Mouse (Mus musculus) intestine, postnatal 0 days (tissue): ENCODE data around the gene Tmem33. TPM values are rescaled to one million over a fixed set of nuclear protein-coding genes. Genes with fewer than 3 reads are reported as not detected.
A peak's percentile ranks its signal among the peaks of the same experiment; 100 is the strongest.

ENCODE experiments used
- ATAC-seq: fragments of 200-750 bp; cut with Nextera tagmentation; 2 replicates; pipeline ENCODE4 v1.8.0; 2017; ENCODE audit warnings: mild to moderate bottlenecking, moderate TSS enrichment, moderate library complexity
- H3K27ac ChIP-seq: fragments of 300-500 bp; sonication (generic); 2 replicates; pipeline ENCODE4 v1.5.1; 2014; ENCODE audit warnings: mild to moderate bottlenecking, low read depth, low read length, moderate library complexity
- H3K27me3 ChIP-seq: fragments of 300-500 bp; sonication (generic); replicated peaks from 2 replicates; pipeline ENCODE4 v1.6.1; 2014; ENCODE audit warnings: low read length, mixed read lengths; ENCODE audit not compliant: control insufficient read depth, insufficient read depth
- H3K36me3 ChIP-seq: fragments of 300-500 bp; sonication (generic); 2 replicates; pipeline ENCODE4 v1.6.1; 2014; ENCODE audit warnings: mild to moderate bottlenecking, moderate library complexity; ENCODE audit not compliant: control insufficient read depth, insufficient read depth
- H3K4me1 ChIP-seq: fragments of 300-500 bp; sonication (generic); replicated peaks from 2 replicates; pipeline ENCODE4 v1.6.1; 2014; ENCODE audit warnings: antibody characterized with exemption, low read length, mixed read lengths; ENCODE audit not compliant: control insufficient read depth, insufficient read depth
- H3K4me2 ChIP-seq: fragments of 300-500 bp; sonication (generic); replicated peaks from 2 replicates; pipeline ENCODE4 v1.6.1; 2014; ENCODE audit warnings: low read depth, mild to moderate bottlenecking, moderate library complexity
- H3K4me3 ChIP-seq: fragments of 300-500 bp; sonication (generic); 2 replicates; pipeline ENCODE4 v1.5.1; 2014; ENCODE audit warnings: low read depth, low read length
- H3K9ac ChIP-seq: fragments of 300-500 bp; sonication (generic); 2 replicates; pipeline ENCODE4 v1.6.1; 2014; ENCODE audit warnings: mild to moderate bottlenecking, low read depth, low read length
- H3K9me3 ChIP-seq: fragments of 300-500 bp; sonication (generic); 2 replicates; pipeline ENCODE4 v1.6.1; 2016; ENCODE audit warnings: mixed run types; ENCODE audit not compliant: control insufficient read depth
- CTCF ChIP-seq: sonication (generic); IDR thresholded peaks from 2 replicates; pipeline ENCODE4 v1.5.1; 2016; ENCODE audit warnings: low read depth, mild to moderate bottlenecking, control low read depth, antibody characterized with exemption, moderate library complexity
- WGBS: fragments of 180-500 bp; shearing (Covaris S2); extraction: QIAGEN DNeasy Blood & Tissue Kit; methylation state at CpG from one replicate; pipeline ENCODE4 v1.1.7; 2014; 5-methylcytosine and 5-hydroxymethylcytosine counted together
- polyA plus RNA-seq: library from polyadenylated mRNA; unstranded; fragments of >200 nt; fragmentation: Nextera tagmentation; extraction: Ambion mirVana; gene quantifications from 2 replicates; pipeline ENCODE4 v1.2.1, GENCODE M21; 2015

Tmem33 gene
- polyA plus RNA-seq, 1 experiment from 2014 or later = 140 TPM

DNA sequence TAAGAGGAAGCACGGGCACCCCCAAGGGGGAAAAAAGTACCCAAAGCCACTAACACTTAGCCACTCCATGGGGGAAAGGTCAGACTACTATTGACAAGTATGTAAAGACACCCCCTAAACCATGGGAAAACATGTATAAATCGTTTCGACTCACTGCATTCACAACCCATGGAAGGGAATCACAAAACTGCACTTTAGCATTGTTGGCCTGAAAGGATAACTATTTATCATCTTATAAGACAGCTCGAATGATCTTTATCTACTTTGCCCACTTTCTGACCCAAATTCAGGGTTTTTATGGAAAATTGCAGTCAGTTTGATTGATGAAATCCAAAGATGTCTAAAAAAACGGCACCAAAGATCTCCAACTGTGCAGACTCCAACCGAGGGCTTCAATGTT is 38.5 kb upstream of the Tmem33 start:
- WGBS = 11% methylated on average over 6 of the region's 6 CpGs
- no peak overlapping the region for H3K4me3 ChIP-seq
- no peak overlapping the region for H3K9ac ChIP-seq
- TF ChIP-seq CTCF = no peak
- H3K4me1 ChIP-seq = no peaks in the 10 kb centered on the region
- H3K27ac ChIP-seq = no peak overlapping the region
- H3K9me3 ChIP-seq = no peaks in the 10 kb centered on the region
- no peak for ATAC-seq
- no peaks in the 10 kb centered on the region for H3K36me3 ChIP-seq
- H3K4me2 ChIP-seq = no peak overlapping the region
- H3K27me3 ChIP-seq = peaks cover 94% of the 10 kb centered on the region

DNA sequence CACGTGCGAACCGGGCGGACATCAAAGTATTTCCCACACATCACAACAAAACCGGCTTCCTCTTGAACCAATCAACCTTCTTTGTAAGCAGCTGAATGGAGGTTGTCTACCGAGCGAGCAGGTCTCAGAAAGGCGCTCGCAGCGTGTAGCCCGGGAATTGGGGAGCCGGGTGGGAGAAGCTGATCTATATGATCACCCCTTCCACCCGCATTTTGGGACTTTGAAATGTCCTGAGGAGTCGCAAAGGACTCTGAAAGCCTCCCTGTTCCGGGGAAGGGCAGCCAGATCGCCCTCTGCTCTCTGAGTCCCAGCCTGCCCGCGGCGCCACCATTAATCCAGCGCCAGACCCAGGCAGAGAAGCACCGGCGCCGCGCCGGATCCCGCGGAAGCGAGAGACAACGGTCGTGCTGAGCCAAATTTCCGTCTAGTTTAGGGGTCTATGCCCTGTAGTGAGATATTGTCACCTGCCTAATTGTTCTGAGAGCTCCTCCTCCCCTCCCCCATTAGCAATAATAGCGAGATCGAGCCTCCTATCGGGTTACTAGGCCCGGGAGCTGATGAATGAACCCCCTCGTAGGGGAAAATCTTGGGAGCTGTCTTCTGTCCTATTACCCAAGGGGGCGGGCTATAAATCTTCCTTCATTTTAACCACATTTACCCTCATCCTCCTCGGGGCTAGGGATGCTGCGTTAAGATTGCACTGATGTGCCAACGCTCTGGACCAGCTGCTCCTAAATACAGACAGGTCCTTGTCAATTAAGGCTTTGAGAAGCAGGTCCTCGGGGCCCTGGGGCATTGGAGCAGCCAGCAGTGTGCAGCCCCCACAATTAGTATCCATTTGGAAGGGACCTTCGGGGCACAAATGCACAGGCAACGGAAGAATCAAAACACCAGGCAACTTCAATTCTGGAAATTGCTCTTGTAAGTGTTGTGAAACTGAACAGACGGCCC is 37.6 kb upstream of the Tmem33 start:
- H3K9ac ChIP-seq = no peak overlapping the region
- H3K27me3 ChIP-seq = peaks cover 96% of the 10 kb centered on the region
- no peak overlapping the region for H3K27ac ChIP-seq
- no peak for TF ChIP-seq CTCF
- no peaks in the 10 kb centered on the region for H3K9me3 ChIP-seq
- H3K4me2 ChIP-seq = peak overlapping the region; percentile 54
- H3K36me3 ChIP-seq = no peaks in the 10 kb centered on the region
- H3K4me1 ChIP-seq = no peaks in the 10 kb centered on the region
- H3K4me3 ChIP-seq = peak overlapping the region; percentile 26
- ATAC-seq = no peak
- 3% methylated on average over 44 of the region's 44 CpGs for WGBS

DNA sequence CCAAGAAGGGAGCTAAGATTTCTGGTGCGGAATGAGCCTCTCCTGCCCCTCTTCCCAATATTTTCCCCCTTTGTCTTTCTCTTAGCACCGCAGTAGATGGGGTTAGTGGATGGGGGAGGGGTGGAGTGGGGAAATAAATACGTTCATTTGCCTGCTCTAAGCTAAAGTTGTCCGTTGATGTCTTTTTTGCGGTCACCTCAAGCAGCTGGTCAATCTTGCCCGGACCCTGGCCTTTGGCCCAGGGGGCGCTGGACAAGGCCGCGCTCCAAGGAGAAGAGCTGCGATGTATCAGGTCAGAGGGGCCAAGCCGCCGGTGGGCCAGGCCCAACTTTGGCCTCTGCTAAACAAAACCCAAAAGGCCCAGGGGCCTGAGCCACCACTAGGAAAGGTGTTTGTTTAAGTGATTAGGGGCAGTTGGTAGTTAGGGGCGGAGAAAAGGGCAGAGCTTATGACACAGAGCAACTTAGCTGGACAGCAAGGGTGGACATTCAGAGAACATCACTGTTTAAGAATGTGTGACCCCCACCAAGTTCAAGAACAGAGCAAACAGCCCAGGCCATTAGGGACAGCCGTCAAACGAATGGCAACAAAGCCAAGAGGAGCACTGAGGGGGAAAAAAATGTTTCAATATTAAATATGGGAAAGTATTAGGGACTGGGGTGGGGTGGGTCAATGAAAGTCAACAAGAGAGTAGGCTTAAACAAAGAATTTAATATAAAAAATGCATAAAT is 36.8 kb upstream of the Tmem33 start:
- Histone ChIP-seq H3K9me3 (no peaks in the 10 kb centered on the region), H3K9ac (no peak overlapping the region), H3K27ac (0 out of 2 replicates have a peak overlapping the region, but pooled peaks have one; percentile 23), H3K4me1 (no peaks in the 10 kb centered on the region), H3K36me3 (no peaks in the 10 kb centered on the region), H3K27me3 (peaks cover 96% of the 10 kb centered on the region), H3K4me2 (no peak overlapping the region), H3K4me3 (no peak overlapping the region)
- no peak for TF ChIP-seq CTCF
- 4% methylated on average over 15 of the region's 15 CpGs for WGBS
- ATAC-seq = no peak

DNA sequence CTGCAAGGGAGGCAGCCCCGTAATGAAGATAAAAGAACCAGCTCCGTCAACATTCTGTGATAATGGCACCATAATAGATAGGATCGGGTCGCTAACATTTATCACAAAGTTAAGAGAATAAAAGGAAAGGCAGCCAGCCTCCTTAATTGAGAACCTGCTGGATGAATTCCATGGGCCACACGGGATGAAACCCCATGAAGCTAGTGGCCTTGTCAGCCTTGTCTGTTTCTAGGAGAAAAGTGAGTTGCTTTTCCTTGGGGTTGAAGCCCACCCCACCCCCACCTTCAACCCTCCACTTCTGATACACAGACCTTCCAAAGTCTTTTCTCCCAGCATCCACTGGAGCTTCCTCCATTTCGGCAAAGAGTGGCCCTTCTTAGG is 36.3 kb upstream of the Tmem33 start:
- peaks cover 96% of the 10 kb centered on the region for H3K27me3 ChIP-seq
- no peaks in the 10 kb centered on the region for H3K4me1 ChIP-seq
- no peaks in the 10 kb centered on the region for H3K9me3 ChIP-seq
- 17% methylated on average over 6 of the region's 6 CpGs for WGBS
- H3K4me2 ChIP-seq = no peak overlapping the region
- no peak for ATAC-seq
- TF ChIP-seq CTCF = no peak
- H3K9ac ChIP-seq = no peak overlapping the region
- no peaks in the 10 kb centered on the region for H3K36me3 ChIP-seq
- no peak overlapping the region for H3K27ac ChIP-seq
- no peak overlapping the region for H3K4me3 ChIP-seq

DNA sequence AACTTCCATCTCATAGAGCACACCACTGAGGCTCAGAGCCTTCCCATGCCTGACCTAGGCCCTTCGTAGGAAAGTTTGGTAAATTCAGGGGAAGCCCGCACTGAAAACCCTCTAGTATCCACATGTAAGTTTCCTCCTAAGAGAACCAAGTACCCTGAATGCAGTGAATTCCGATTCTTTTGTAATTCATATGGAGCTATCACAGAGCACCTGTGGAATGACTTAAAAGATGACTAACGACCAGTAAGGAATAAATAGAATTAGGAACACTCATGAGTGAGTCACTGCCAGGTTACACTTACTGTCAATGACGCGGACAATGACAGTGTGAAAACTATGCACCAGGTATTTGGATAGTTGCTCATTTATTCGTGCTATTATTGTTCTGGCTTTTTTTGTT is 34.6 kb upstream of the Tmem33 start:
- H3K9me3 ChIP-seq = no peaks in the 10 kb centered on the region
- no peak overlapping the region for H3K27ac ChIP-seq
- TF ChIP-seq CTCF = no peak
- no peaks in the 10 kb centered on the region for H3K36me3 ChIP-seq
- H3K4me2 ChIP-seq = no peak overlapping the region
- peaks cover 96% of the 10 kb centered on the region for H3K27me3 ChIP-seq
- WGBS = 49% methylated on average over 7 of the region's 7 CpGs
- ATAC-seq = no peak
- no peak overlapping the region for H3K4me3 ChIP-seq
- no peaks in the 10 kb centered on the region for H3K4me1 ChIP-seq
- no peak overlapping the region for H3K9ac ChIP-seq

DNA sequence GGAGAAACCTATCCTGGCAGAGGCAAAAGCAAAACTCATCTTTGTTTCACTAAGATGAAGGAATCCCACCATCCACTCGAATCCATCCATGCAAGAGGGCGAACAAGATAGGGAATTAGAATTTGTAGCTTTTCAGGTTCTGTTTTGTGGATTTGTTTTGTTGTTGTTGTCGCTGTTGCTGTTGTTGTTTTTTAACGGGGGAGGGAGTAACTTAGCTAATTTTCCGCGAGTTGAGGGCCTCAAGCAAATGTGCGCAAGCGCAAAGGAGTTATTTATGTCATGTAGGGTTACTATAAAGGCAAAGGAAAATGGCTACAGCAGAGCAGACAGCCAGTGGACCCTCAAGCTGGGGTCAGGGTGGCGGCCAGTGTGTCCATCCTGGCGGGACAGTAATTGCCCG is 33.1 kb upstream of the Tmem33 start:
- Histone ChIP-seq H3K4me2 (no peak overlapping the region), H3K4me1 (no peaks in the 10 kb centered on the region), H3K9ac (no peak overlapping the region), H3K9me3 (no peaks in the 10 kb centered on the region), H3K27me3 (peaks cover 96% of the 10 kb centered on the region), H3K27ac (no peak overlapping the region), H3K4me3 (no peak overlapping the region), H3K36me3 (no peaks in the 10 kb centered on the region)
- ATAC-seq = no peak
- TF ChIP-seq CTCF = no peak
- WGBS = 6% methylated on average over 11 of the region's 11 CpGs
